Mouse (Mus musculus) embryonic facial prominence, embryonic 13.5 days (tissue): Measurements from ENCODE around the gene Plp2. TPM values are rescaled to one million over a fixed set of nuclear protein-coding genes. Genes with fewer than 3 reads are reported as not detected.

Source experiments
- polyA plus RNA-seq: library from polyadenylated mRNA; unstranded; fragments of >200 nt; fragmentation: Nextera tagmentation; extraction: Ambion mirVana; gene quantifications from 2 replicates; pipeline ENCODE4 v1.2.1, GENCODE M21; 2015

The Plp2 gene
- polyA plus RNA-seq, 1 experiment from 2014 or later = 100 TPM

Other genes with a start within 250 kb of the Plp2 start
- 0.14 TPM in 1 of 2 replicates, not detected in the other for gene Foxp3, start 97.7 kb downstream of the Plp2 start, polyA plus RNA-seq
- gene Ppp1r3f, start 97.1 kb downstream of the Plp2 start, polyA plus RNA-seq = 1.6 and 2.5 TPM in 2 replicates
- 26.9 and 30.4 TPM in 2 replicates for gene Ccdc22, start 65.9 kb downstream of the Plp2 start, polyA plus RNA-seq
- gene Cacna1f, start 64.3 kb downstream of the Plp2 start, polyA plus RNA-seq = not detected in 2 replicates
- gene Syp, start 32.9 kb downstream of the Plp2 start, polyA plus RNA-seq = 2.1 and 3.3 TPM in 2 replicates
- 9.9 and 11.8 TPM in 2 replicates for gene Prickle3, start 14.1 kb downstream of the Plp2 start, polyA plus RNA-seq
- 0.66 TPM in 1 of 2 replicates, not detected in the other for gene Magix, start 9.9 kb upstream of the Plp2 start, polyA plus RNA-seq
- gene Gpkow, start 25.7 kb upstream of the Plp2 start, polyA plus RNA-seq = 37.2 and 40.6 TPM in 2 replicates
- 37.7 and 40.1 TPM in 2 replicates for gene Wdr45, start 42.9 kb upstream of the Plp2 start, polyA plus RNA-seq
- gene Gm45208, start 50.9 kb upstream of the Plp2 start, polyA plus RNA-seq = not detected in 2 replicates
- gene Praf2, start 57.0 kb upstream of the Plp2 start, polyA plus RNA-seq = 73.1 and 75.9 TPM in 2 replicates
- 17.7 and 22.4 TPM in 2 replicates for gene Ccdc120, start 79.5 kb upstream of the Plp2 start, polyA plus RNA-seq
- gene Tfe3, start 91.2 kb upstream of the Plp2 start, polyA plus RNA-seq = 28.5 and 28.7 TPM in 2 replicates
- gene Gripap1, start 118.4 kb upstream of the Plp2 start, polyA plus RNA-seq = 49.8 and 50.1 TPM in 2 replicates
- gene Kcnd1, start 150.9 kb upstream of the Plp2 start, polyA plus RNA-seq = 1.3 and 2.3 TPM in 2 replicates
- gene Otud5, start 170.0 kb upstream of the Plp2 start, polyA plus RNA-seq = 47.9 and 51.4 TPM in 2 replicates
- 4.4 and 5.9 TPM in 2 replicates for gene Pim2, start 206.9 kb upstream of the Plp2 start, polyA plus RNA-seq
- gene Slc35a2, start 212.6 kb upstream of the Plp2 start, polyA plus RNA-seq = 37.3 and 44.0 TPM in 2 replicates
- gene Pqbp1, start 227.9 kb upstream of the Plp2 start, polyA plus RNA-seq = 155 and 156 TPM in 2 replicates
- gene Timm17b, start 228.0 kb upstream of the Plp2 start, polyA plus RNA-seq = 150 and 173 TPM in 2 replicates
- gene Gm10491, start 236.4 kb upstream of the Plp2 start, polyA plus RNA-seq = not detected in 2 replicates
- gene Gm10490, start 238.2 kb upstream of the Plp2 start, polyA plus RNA-seq = not detected in 2 replicates
- 2.0 and 3.1 TPM in 2 replicates for gene Pcsk1n, start 248.4 kb upstream of the Plp2 start, polyA plus RNA-seq